Mouse (Mus musculus): Measurements from ENCODE around the gene Agrn. TPM values are rescaled to one million over a fixed set of nuclear protein-coding genes. Genes with fewer than 3 reads are reported as not detected.

Gene Agrn
- total RNA-seq, 4 experiments from 2014 or later = 117 to 126 (median 122) TPM

- no peak for DNase-seq (ENCODE audit: low spot score in 2 of 2)
Observed at GRCm38 (mm10) chr4:156202462-156202893, 5.2 kb upstream of the Agrn start.

DNA sequence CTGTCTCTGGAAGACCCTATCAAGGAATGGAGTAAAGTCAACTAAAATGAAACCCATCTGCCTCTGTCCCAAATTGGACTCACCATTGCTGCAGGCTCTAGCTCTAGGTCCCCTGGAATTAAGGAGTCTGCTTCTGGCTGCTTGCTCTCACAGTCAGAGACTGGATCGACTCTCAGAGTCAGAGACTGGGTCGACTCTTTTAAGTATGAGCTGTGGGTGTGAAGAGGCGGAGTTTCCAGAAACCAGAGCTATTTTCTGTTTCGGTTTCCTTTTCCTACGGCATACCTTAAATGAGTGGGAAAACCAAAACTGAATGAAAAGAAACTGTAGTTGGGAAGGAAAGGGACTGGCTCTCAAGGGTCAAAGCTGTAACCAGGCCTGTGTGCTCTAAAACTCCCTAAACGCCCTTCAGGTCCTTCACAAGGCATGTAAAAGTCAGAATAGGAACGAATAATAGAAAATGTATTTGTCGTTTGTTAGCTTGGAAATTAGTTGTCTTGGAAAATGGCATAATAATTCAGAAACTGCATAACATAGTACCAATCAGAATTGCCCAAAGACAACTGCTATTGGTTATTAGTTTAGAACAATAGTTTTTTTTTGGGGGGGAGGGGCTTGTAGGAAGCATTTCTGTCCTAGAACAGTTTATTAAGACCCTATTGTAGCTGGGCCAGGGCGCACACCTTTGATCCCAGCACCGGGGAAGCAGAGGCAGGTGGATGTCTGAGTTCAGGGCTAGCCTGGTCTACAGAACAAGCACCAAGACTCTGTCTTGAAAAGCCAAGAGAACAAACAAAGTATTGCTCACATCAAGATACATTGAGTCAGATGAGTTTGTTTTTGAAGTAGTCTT lies 3.6 kb upstream of the Agrn start, which contains the start of gene Isg15:
Gene Isg15 (minus strand): TSS at position 196 of the 853 bp plus-strand sequence.
- DNase-seq (ENCODE audit: low spot score in 2 of 2) = no peak

DNA sequence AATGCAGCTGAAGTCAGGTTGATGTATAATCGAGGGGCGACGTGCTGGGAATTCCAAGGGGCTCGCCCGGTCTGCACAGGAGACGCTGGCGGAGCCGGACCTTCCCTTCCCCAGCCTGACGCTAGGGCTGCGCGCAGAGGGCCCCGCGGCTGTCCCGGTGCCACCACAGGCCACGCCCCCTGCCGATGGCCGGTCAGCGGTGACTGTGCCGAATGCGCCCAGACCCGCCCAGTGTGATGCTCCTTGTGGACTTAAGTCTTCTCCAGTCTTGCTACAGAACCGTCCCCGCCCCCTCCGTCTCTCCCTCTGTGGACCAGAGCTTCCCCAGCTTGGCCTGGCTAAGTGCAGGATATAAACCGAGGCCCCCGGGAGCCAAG lies 529 bp upstream of the Agrn start:
- DNase-seq (ENCODE audit: low spot score in 2 of 2) = peak; percentile 67 to 79

DNA sequence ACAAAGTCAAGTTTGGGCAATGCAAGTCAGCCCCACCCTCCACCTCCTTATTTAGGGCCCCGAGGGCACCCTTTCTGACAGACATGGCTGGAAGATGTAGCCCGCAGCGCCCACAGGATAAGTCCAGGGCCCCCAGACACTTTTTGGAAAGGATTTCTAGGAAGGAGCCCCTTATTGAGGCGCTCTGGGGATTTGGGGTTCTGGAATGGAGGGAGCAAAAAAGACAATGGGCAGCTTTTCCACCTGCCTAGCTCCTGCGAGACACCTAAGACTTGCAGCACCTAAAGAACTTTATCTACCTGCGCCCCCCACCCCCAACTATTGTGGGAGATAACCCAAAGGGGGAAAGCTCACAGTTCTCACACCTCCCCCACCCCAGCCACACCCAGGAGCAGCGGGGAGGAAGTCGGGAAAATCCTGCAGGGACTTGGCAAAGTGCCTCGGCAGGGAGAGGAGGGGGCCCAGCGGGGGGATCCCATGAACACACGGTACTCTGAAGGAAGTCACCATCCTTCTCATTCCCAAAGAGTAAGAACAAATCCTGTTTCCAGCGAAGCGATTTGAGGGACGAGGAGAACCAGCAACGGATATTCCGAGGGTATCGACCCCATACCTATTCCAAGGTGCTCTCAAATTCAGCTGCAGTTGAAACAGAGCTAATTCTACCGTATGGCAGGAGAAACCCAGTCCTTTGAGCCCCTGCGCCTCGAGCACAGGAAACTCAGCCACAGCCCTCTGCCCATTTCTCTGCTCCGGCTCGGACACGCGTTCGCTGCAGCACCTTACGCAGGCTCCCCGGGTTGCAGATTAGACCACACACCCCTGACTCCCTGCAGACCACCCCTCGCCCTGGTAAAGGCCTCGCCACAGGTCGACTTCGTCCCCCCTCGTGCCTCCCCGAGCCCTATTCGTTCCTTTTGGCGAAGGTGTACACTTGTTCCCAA lies 1.1 kb downstream of the Agrn start:
- DNase-seq (ENCODE audit: low spot score in 2 of 2) = no peak

DNA sequence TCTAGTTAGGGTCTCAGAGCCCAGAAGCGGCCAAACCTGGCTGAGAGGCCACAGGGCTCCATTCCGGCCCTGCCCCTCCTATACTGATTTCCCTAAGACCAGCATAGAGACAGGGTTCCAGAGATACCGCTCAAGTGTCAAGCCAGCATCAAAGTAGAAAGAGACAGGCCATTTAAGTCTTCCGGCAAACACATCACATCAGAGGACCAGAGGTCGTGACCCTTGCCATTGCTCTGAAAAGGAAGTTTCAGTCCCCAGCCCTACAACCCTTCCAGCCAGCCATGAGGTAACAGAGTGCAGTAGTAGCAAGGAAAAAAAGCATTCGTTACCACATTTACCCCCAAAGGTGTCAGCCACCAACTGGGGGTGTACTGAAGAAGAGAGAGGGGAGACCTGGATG lies 2.9 kb downstream of the Agrn start:
- no peak for DNase-seq (ENCODE audit: low spot score in 2 of 2)

- DNase-seq (ENCODE audit: low spot score in 2 of 2) = no peak
Observed at GRCm38 (mm10) chr4:156193906-156194305, 3.4 kb downstream of the Agrn start.

DNA sequence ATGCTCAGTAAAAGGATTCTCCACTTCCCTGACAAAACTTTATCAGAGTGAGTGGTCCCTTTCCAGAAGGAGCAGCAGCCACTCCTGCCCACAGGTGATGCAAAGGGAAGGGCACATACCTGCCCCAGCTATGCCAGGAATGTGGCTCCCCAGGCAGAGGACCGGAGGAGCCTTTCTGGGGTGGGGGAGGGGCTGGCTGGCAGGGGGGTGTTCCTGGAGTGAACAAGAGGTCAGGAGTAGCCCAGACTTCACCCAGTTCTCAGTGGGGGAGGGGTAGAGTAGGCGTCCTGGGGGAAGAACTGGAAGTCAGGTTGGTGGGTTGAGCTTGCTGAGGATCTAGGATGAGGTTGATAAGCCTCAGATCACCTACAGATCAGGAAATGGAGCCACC lies 4.1 kb downstream of the Agrn start:
- no peak for DNase-seq (ENCODE audit: low spot score in 2 of 2)

DNA sequence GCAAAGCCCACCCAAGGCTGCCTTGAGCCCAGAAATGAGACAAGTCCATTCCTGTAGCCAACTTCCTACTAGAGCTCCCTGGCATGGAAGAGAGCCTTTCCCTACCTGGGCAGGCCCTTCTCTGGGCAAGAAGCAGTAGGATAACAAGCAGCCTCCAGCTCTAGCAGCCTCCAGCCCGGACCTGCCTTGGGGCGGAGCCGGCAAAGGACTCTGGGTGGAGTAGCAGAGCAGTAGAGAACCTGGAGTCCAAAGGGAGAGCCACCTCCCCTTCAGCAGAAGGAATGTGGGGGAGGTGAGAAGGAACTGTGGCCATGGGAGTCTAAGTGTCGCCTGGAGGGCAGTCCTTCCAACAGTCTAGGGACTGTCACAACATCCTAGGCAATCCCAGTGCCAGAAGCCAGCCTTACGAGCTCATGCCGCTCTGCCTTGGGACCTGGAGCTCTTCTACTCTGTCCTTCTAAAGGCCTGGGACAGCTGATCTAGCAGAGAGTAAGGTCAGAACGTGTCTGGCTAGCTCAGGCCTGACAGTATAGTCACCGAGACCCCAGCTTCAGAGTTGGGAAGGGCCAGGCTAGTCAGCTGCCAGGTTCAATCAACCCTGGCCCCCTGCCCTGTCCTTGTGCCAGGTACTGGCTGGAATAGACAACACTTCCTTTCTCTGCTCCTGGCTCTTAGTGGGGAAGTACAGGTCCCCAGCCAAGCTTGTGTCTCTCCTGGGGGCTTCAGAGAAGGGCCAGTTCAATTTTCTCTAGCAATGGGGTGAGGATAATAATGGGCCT lies 4.7 kb downstream of the Agrn start:
- DNase-seq (ENCODE audit: low spot score in 2 of 2) = no peak

DNA sequence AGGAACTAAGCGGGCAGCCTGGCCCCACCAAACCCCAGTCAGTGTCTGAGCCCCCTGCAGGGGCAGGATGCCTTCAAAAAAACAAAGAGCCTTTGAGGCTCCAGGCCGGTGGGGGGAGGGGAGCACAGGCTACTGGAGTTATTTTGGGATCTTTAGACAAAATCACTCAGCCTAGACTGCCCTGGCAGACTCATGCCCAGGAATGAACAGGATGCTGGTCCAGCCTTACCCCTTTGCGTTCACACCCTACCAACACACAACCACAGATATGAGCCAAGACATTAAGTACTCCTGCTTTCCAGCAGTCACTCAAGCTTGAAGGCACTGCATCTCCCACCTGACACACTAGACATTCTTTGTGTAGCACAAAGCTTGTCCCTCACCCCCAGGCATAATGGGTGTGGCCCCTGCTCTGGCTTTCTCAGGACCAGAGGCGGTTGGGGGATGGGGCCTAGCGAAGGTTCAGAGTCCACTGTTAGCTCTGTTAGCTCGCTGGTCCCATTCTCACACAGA lies 8.4 kb downstream of the Agrn start:
- peak in 1 of 2 experiments; percentile 50 for DNase-seq (ENCODE audit: low spot score in 2 of 2)

DNA sequence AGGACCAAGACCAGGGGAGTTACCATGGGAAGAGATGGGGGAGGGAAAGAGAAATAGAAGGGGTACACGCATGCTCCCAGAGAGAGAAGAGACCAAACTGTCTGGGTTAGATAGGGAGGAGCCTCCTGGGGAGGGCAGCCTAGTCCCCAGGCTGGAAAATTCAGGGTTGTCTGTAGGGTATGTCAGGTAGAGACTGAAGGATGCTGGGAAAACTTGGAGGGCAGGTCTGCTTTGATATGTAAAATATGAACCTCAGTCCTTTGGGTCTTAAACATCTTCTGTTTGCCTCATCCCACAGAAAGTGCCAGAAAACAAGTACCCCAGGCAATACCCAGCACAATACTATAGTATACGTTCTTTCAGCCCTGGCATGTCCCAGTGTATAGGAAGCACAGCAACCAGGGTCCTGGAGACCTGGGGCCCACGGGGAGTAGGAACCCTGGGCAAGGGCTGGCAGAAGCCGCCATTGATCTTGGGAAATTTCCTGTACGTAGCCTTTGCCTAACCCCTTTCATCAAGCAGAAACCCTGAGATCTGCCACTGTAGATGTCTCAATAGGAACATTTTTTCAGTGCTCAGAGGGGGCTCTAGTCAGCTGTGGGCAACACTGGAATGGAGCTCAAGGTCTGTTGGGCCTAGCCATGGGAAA lies 9.0 kb downstream of the Agrn start:
- DNase-seq (ENCODE audit: low spot score in 2 of 2) = no peak

- peak; percentile 42 to 55 for DNase-seq (ENCODE audit: low spot score in 2 of 2)
Observed at GRCm38 (mm10) chr4:156185950-156186850, 11.1 kb downstream of the Agrn start.

DNA sequence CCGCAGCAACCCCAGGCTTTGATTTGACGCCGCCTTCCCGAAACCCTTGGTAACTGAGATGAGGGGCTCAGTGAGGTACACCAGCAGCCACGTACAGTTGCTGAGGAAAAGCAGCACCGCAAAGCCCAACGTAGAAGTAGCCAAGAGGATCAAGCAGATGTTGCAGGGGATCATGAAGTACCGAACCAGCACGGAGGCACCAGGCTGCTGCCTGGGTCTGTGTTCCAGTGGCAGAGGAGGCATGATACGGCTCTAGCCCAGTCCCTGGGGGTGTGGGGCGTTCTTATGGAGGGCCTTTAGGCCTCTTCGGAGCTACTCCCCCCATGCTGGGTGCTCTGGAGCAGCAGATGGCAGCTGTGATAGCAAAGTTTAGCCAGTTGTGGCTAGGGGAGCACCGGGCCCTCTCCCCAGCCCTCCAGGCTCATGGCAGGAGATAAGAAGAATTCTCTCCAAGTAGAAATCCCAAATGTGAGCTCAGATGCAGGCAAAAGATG lies 11.8 kb downstream of the Agrn start:
- DNase-seq (ENCODE audit: low spot score in 2 of 2) = no peak

DNA sequence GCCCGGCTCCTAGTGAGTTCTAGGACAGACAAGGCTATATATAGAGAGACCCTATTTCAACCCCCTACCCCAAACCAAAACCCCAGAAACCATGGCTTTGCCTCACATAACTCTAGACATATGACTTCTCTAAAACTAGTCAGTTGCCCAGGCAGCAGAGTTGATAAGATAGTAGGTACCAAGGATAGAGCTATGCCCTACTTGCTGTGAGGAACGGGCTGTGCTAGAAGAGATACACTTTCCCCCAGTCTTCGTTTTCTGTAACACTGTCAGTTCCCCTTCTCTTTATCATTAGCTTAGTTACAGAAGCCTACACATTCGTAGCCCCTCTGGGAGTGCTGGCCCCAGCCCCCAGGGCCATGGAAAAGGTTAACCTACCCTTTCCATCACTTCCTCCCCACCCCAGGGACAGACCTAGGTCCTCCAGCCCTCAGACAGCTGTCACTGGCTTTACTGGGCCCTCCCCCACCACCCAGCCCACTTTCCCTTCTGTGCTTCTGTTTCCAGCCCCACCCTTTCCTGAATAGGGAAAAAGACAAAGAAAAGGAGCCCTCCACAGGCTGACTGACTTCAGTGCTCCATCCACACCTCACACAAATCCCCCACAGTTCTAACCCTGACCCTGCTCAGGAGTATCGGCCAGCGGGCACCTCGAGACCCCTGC lies 12.9 kb downstream of the Agrn start:
- DNase-seq (ENCODE audit: low spot score in 2 of 2) = no peak

DNA sequence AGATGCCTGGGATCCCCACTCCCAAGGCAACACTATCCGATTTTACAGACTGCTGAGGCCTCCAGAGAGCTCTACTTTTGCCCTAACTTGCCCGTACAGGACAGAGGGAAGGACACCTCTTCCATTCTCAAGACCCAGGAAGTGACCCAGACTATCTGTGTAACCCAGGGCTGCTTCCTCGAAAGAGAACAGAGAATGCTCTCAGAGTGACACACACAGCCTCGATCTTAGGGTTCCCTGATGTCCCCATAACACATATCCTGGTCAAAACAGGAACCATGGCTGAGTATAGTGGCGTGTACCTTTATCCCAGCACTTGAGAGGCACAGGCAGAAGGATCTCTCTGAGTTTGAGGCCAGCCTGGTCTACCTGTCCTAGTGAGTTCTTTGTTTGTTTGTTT lies 13.5 kb downstream of the Agrn start:
- DNase-seq (ENCODE audit: low spot score in 2 of 2) = no peak

GRCm38 (mm10) chr4:156177630-156178029 lies 19.7 kb downstream of the Agrn start:
- no peak for DNase-seq (ENCODE audit: low spot score in 2 of 2)

GRCm38 (mm10) chr4:156171828-156172227 lies 25.5 kb downstream of the Agrn start:
- peak in 1 of 2 experiments; percentile 4 for DNase-seq (ENCODE audit: low spot score in 2 of 2)

- no peak for DNase-seq (ENCODE audit: low spot score in 2 of 2)
Observed at GRCm38 (mm10) chr4:156169129-156169528, 28.2 kb downstream of the Agrn start.

DNA sequence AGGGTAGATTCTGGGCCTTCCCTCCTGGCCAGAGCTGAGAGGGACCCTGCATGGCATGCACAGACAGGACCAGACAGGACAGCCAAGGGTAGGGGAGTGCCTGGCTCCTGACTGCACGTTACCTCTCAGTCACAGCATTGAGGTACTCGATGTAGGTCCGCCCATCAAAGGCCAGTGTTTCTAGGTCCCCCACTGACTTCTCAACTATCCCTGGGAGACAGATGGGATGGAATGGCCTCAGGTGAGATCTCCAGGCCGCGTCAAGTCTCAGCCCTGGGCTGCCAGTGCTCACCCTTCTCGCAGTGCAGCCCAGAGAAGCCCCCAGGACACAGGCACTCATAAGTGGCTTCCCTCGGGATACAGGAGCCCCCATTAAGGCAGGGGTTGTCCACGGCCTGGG lies 28.7 kb downstream of the Agrn start:
- DNase-seq (ENCODE audit: low spot score in 2 of 2) = no peak

DNA sequence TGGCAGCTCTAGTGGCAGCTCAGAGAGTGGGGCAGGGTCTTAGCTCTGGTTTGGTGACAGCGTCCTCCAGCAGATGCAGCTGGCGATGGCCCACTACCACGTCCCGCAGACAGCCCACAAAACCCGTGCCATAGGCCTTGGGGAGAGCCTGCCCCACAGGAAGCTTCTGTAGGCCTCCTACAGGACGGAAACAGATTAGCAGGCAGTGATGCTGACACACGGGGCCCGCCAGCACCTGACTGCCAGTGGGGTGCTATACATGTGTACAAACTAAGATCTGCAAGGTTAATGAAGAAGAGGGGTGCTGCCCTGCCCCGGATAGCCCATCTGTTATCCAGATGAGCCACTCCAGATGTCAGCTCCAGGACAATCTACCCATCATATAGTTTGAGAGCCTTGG lies 30.8 kb downstream of the Agrn start:
- DNase-seq (ENCODE audit: low spot score in 2 of 2) = no peak
